Comparison of ENCODE assay signal across 11 mouse cellular contexts in genomic region chr10:75942736-75943477, GRCm38 (mm10). TPM values are rescaled to one million over a fixed set of nuclear protein-coding genes. Genes with fewer than 3 reads are reported as not detected.
A peak's percentile ranks its signal among the peaks of the same experiment; 100 is the strongest.
DNase-seq lines count a peak whose midpoint lies in the region; ATAC-seq and TF ChIP-seq lines count a peak whose summit lies in the region.
"Had no signal": no experiment of that assay in that cellular context is flagged by ENCODE, and none has a peak within 500 bp of the region (broad histone marks: within the 10 kb centered on the region; RNA-seq: fewer than 3 reads in every experiment).

TSS of gene Vpreb3 (plus strand) at chr10:75943057.

- H3K4me2 ChIP-seq in kidney, postnatal 0 days (ENCODE audit: low read length), result no peak within 1 kb of the TSS
- H3K4me2 ChIP-seq: limb, embryonic 15.5 days had no signal

- H3K9ac ChIP-seq in kidney, postnatal 0 days (ENCODE audit: low read depth, low read length), result no peak within 1 kb of the TSS
- H3K9ac ChIP-seq: limb, embryonic 15.5 days had no signal

- no peak within 1 kb of the TSS for H3K4me3 ChIP-seq in kidney, postnatal 0 days (replicated peaks; ENCODE audit: low read depth, low read length)
- no peak within 1 kb of the TSS for H3K4me3 ChIP-seq in testis, adult 2 months (ENCODE audit: control insufficient read depth, low read depth, low read length)
- H3K4me3 ChIP-seq: limb, embryonic 15.5 days had no signal

- H3K4me1 ChIP-seq in kidney, postnatal 0 days (replicated peaks; ENCODE audit: insufficient read depth, low read length), result 0 out of 2 replicates have a peak, but pooled peaks cover 6% of the 10 kb centered on the region
- no peaks in the 10 kb centered on the region for H3K4me1 ChIP-seq in testis, adult 2 months (ENCODE audit: control insufficient read depth, insufficient read depth, low read length)
- H3K4me1 ChIP-seq: limb, embryonic 15.5 days had no signal

- no peak for TF ChIP-seq CTCF in kidney, postnatal 0 days (IDR thresholded peaks at IDR 0.05; ENCODE audit: low read depth)
- no peak for TF ChIP-seq CTCF in testis, adult 2 months (IDR thresholded peaks at IDR 0.05; ENCODE audit: control insufficient read depth, insufficient read depth, insufficient replicate concordance, low read depth, low read length)

- no peaks in the 10 kb centered on the region for H3K27me3 ChIP-seq in kidney, postnatal 0 days (ENCODE audit: insufficient read depth, low read length)
- no peaks in the 10 kb centered on the region for H3K27me3 ChIP-seq in testis, adult 2 months (ENCODE audit: control insufficient read depth, insufficient read depth, low read length)
- H3K27me3 ChIP-seq: limb, embryonic 15.5 days had no signal

- H3K36me3 ChIP-seq in kidney, postnatal 0 days (ENCODE audit: insufficient read depth, low read length), result no peaks in the 10 kb centered on the region
- H3K36me3 ChIP-seq in testis, adult 2 months (ENCODE audit: control insufficient read depth, insufficient read depth, low read length), result no peaks in the 10 kb centered on the region
- H3K36me3 ChIP-seq: limb, embryonic 15.5 days had no signal

- ATAC-seq in kidney, postnatal 0 days (replicated peaks; ENCODE audit: low FRiP score, low read depth), result no peak
- ATAC-seq: forebrain, embryonic 14.5 days had no signal

- H3K9me3 ChIP-seq in kidney, postnatal 0 days (replicated peaks; ENCODE audit: low read length), result no peaks in the 10 kb centered on the region
- H3K9me3 ChIP-seq: limb, embryonic 15.5 days had no signal

- H3K27ac ChIP-seq in kidney, postnatal 0 days, result peak within 1 kb of the TSS; percentile 47; the same call in 1 of the 2 replicates
- H3K27ac ChIP-seq in testis, adult 2 months (ENCODE audit: control insufficient read depth, insufficient read depth, low read depth, low read length), result peak within 1 kb of the TSS; percentile 24
- H3K27ac ChIP-seq: limb, embryonic 15.5 days had no signal

- WGBS in kidney, postnatal 0 days, result 81% methylated on average over 15 of the region's 15 CpGs
- WGBS in large intestine, adult 2 months, result 75% methylated on average over 15 of the region's 15 CpGs

- TF ChIP-seq POLR2A in testis, adult 2 months (IDR thresholded peaks at IDR 0.05; ENCODE audit: control insufficient read depth, low read depth, low read length), result no peak

- DNase-seq in kidney, postnatal 0 days (ENCODE audit: low spot score), result no peak
- DNase-seq in kidney, postnatal 25 days, result no peak
- no peak for DNase-seq in testis, postnatal 14 days (ENCODE audit: low spot score)
- DNase-seq in large intestine, adult 2 months (ENCODE audit: low read depth, low spot score), result no peak
- DNase-seq in cerebellum, postnatal 10 days, result no peak
- DNase-seq in cerebellum, postnatal 4 days (ENCODE audit: low spot score in 2 of 2), result no peak
- DNase-seq: right cerebral cortex, adult 18-20 months; thymus, adult 2 months had no signal

RNA-seq across cellular contexts. Expression of gene Vpreb3, which starts in this region (rescaled TPM):
- 0.78 and 0.97 TPM in 2 replicates for polyA plus RNA-seq in kidney, postnatal 0 days (2015; fragmentation: Nextera tagmentation; extraction: Ambion mirVana)
- 1.2 and 2.3 TPM in 2 replicates for polyA plus RNA-seq in testis, adult 2 months (2012; rRNA removed)
- 28.0 and 43.9 TPM in 2 replicates for polyA plus RNA-seq in large intestine, adult 2 months (2012; rRNA removed)
- polyA plus RNA-seq: forebrain, embryonic 14.5 days had no signal
